Mouse (Mus musculus) forebrain, embryonic 13.5 days (tissue): ENCODE data around the gene Grid1. TPM values are rescaled to one million over a fixed set of nuclear protein-coding genes. Genes with fewer than 3 reads are reported as not detected.
A peak's percentile ranks its signal among the peaks of the same experiment; 100 is the strongest.

Experiments used
- ATAC-seq: fragments of 200-750 bp; cut with Nextera tagmentation; 2 replicates; pipeline ENCODE4 v1.8.0; 2017
- H3K27ac ChIP-seq: fragments of 300-500 bp; sonication (generic); 2 replicates; pipeline ENCODE4 v1.5.1; 2015; ENCODE audit warnings: inconsistent platforms, mild to moderate bottlenecking, moderate library complexity
- H3K27me3 ChIP-seq: fragments of 300-500 bp; sonication (generic); 2 replicates; pipeline ENCODE4 v1.6.1; 2015; ENCODE audit warnings: mild to moderate bottlenecking, inconsistent platforms
- H3K36me3 ChIP-seq: fragments of 300-500 bp; sonication (generic); 2 replicates; pipeline ENCODE4 v1.6.1; 2015; ENCODE audit warnings: mild to moderate bottlenecking, inconsistent platforms; ENCODE audit not compliant: poor library complexity, severe bottlenecking
- H3K4me1 ChIP-seq: fragments of 300-500 bp; sonication (generic); 2 replicates; pipeline ENCODE4 v1.6.1; 2015; ENCODE audit warnings: inconsistent platforms
- H3K4me2 ChIP-seq: fragments of 300-500 bp; sonication (generic); 2 replicates; pipeline ENCODE4 v1.6.1; 2015; ENCODE audit warnings: inconsistent platforms, mild to moderate bottlenecking, moderate library complexity
- H3K4me3 ChIP-seq: fragments of 300-500 bp; sonication (generic); 2 replicates; pipeline ENCODE4 v1.5.1; 2015; ENCODE audit warnings: mild to moderate bottlenecking, inconsistent platforms
- H3K9ac ChIP-seq: fragments of 300-500 bp; sonication (generic); 2 replicates; pipeline ENCODE4 v1.6.1; 2015; ENCODE audit warnings: mild to moderate bottlenecking, inconsistent platforms
- H3K9me3 ChIP-seq: fragments of 300-500 bp; sonication (generic); replicated peaks from 2 replicates; pipeline ENCODE4 v1.6.1; 2016; ENCODE audit warnings: inconsistent platforms
- WGBS: fragments of 180-500 bp; shearing (Covaris S2); methylation state at CpG from one replicate; pipeline ENCODE4 v1.1.7; 2015; 5-methylcytosine and 5-hydroxymethylcytosine counted together
- polyA plus RNA-seq: library from polyadenylated mRNA; unstranded; fragments of >200 nt; fragmentation: Nextera tagmentation; extraction: Ambion mirVana; gene quantifications from 2 replicates; pipeline ENCODE4 v1.2.1, GENCODE M21; 2015

The Grid1 gene
- 1.2 and 1.7 TPM in 2 replicates for polyA plus RNA-seq

- Histone ChIP-seq H3K4me3 (peak within 1 kb of the TSS; percentile 64), H3K36me3 (no peaks in the 10 kb centered on the region), H3K9ac (peak within 1 kb of the TSS; percentile 74), H3K9me3 (no peaks in the 10 kb centered on the region), H3K4me1 (peaks cover 35% of the 10 kb centered on the region), H3K4me2 (peak within 1 kb of the TSS; percentile 86), H3K27me3 (peaks cover 87% of the 10 kb centered on the region), H3K27ac (no peak within 1 kb of the TSS)
- ATAC-seq, result peak; percentile 77
- under 1% methylated on average over 59 of the region's 96 CpGs for WGBS
Observed at GRCm38 (mm10) chr14:34819919-34820652, at the start of gene Grid1. TSS of gene Grid1 (plus strand) at chr14:34820108.

DNA sequence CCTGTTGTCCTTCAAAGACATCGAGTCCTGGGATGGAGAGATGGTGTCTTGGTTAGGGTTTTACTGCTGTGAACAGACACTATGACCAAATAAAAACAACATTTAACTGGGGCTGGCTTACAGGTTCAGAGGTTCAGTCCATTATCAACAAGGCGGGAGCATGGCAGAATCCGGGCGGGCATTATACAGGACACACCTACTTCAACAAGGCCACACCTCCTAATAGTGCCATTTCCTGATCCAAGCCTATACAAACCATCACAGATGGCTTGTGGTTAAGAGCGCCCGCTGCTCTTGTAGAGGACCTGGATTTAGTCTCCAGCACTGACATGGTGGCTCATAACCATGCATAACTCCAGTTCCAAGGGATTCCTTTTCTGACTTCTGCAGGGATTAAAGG, 49.4 kb upstream of the Grid1 start:
- Histone ChIP-seq H3K9me3 (no peaks in the 10 kb centered on the region), H3K9ac (no peak overlapping the region), H3K4me1 (peaks cover 11% of the 10 kb centered on the region), H3K4me2 (no peak overlapping the region), H3K36me3 (no peaks in the 10 kb centered on the region), H3K27me3 (peaks cover 12% of the 10 kb centered on the region; the same call in 1 of the 2 replicates), H3K4me3 (no peak overlapping the region), H3K27ac (no peak overlapping the region)
- ATAC-seq, result no peak
- 84% methylated on average over 6 of the region's 6 CpGs for WGBS

DNA sequence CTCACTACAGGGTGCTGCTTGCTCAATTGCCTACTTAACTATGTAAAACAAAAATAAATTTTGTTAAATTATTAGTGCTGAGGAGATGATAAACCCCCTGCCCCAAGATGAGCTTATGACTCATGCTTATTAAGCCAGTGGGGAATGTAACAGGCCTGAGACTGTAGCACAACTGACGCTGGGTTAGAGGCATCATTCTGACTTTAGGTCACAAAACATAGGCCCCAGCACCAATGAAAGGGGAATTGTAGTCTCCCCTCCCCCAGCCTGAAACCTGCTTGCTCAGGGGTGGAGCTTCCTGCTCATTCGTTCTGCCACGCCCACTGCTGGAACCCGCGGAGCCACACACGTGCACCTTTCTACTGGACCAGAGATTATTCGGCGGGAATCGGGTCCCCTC, 48.3 kb upstream of the Grid1 start:
- WGBS, result 35% methylated on average over 9 of the region's 9 CpGs
- no peak for ATAC-seq
- no peaks in the 10 kb centered on the region for H3K9me3 ChIP-seq
- H3K36me3 ChIP-seq, result no peaks in the 10 kb centered on the region
- H3K4me1 ChIP-seq, result peaks cover 11% of the 10 kb centered on the region
- no peak overlapping the region for H3K9ac ChIP-seq
- no peak overlapping the region for H3K4me3 ChIP-seq
- no peak overlapping the region for H3K4me2 ChIP-seq
- H3K27ac ChIP-seq, result no peak overlapping the region
- peaks cover 12% of the 10 kb centered on the region; the same call in 1 of the 2 replicates for H3K27me3 ChIP-seq

DNA sequence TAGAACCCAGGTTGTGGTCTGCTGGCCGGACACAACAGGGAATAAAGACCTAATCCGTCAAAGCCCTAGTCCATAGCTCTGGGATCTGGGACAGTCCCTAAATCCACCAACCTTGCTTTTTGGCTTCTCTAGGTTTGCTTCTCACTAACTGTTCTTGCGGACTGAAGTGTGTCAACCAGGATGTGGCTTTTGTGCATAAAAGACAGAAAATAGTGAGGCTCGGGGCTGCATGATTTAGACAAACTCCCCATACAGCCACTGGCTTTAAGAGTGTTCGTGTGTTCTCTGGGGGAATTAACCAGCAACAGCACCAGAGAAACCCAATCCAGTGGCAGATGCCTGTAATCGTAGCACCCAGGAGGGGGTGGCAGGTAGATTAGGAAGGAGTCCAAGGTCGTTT, 47.8 kb upstream of the Grid1 start:
- H3K27me3 ChIP-seq, result peaks cover 12% of the 10 kb centered on the region; the same call in 1 of the 2 replicates
- no peaks in the 10 kb centered on the region for H3K36me3 ChIP-seq
- no peak overlapping the region for H3K9ac ChIP-seq
- H3K4me2 ChIP-seq, result no peak overlapping the region
- 51% methylated on average over 7 of the region's 7 CpGs for WGBS
- ATAC-seq, result no peak
- H3K27ac ChIP-seq, result no peak overlapping the region
- H3K4me3 ChIP-seq, result no peak overlapping the region
- no peaks in the 10 kb centered on the region for H3K9me3 ChIP-seq
- H3K4me1 ChIP-seq, result peaks cover 11% of the 10 kb centered on the region

DNA sequence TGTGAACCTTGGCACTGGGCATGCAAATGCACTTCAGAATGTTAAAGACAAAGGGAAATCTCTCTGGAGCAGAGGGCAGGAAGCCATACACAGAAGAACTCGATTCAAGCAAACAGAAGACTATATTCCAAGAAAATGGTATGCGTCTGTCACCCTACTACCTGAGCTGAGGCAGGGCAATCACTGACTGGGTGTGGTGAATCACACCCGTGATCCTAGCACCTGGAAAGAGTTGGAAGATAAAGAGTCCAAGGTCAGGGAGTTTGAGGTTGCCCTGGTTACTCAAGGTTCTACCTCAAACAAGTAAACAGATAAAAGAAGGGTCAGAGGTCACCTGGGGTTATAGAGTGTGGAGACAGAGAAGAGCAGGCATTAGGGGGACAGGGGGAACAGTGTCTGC, 46.2 kb upstream of the Grid1 start:
- peaks cover 12% of the 10 kb centered on the region; the same call in 1 of the 2 replicates for H3K27me3 ChIP-seq
- no peak overlapping the region for H3K4me2 ChIP-seq
- no peaks in the 10 kb centered on the region for H3K9me3 ChIP-seq
- no peak overlapping the region for H3K27ac ChIP-seq
- WGBS, result 87% methylated on average over 3 of the region's 3 CpGs
- H3K36me3 ChIP-seq, result no peaks in the 10 kb centered on the region
- peaks cover 11% of the 10 kb centered on the region for H3K4me1 ChIP-seq
- no peak overlapping the region for H3K9ac ChIP-seq
- no peak overlapping the region for H3K4me3 ChIP-seq
- no peak for ATAC-seq

DNA sequence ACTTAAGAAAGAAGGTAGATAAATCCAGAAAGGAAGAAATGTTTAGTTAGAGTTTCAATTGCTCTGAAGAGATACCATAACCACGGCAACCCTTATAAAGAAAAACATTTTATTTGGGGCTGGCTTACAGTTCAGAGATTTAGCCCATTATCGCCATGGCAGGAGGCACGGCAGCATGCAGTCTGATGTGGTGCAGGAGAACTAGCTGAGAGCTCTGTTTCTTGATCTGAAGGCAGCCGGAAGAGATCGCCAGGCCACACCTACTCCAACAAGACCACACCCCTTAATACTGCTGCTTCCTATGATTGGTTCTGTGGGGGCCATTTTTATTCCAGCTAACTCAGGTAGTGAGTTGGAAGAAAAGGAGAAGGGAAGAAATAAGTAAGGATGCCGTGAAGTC, 45.7 kb upstream of the Grid1 start:
- no peaks in the 10 kb centered on the region for H3K36me3 ChIP-seq
- H3K9me3 ChIP-seq, result no peaks in the 10 kb centered on the region
- no peak overlapping the region for H3K4me2 ChIP-seq
- H3K9ac ChIP-seq, result no peak overlapping the region
- H3K27me3 ChIP-seq, result peaks cover 12% of the 10 kb centered on the region; the same call in 1 of the 2 replicates
- 83% methylated on average over 6 of the region's 6 CpGs for WGBS
- peaks cover 6% of the 10 kb centered on the region for H3K4me1 ChIP-seq
- H3K4me3 ChIP-seq, result no peak overlapping the region
- no peak for ATAC-seq
- H3K27ac ChIP-seq, result no peak overlapping the region

DNA sequence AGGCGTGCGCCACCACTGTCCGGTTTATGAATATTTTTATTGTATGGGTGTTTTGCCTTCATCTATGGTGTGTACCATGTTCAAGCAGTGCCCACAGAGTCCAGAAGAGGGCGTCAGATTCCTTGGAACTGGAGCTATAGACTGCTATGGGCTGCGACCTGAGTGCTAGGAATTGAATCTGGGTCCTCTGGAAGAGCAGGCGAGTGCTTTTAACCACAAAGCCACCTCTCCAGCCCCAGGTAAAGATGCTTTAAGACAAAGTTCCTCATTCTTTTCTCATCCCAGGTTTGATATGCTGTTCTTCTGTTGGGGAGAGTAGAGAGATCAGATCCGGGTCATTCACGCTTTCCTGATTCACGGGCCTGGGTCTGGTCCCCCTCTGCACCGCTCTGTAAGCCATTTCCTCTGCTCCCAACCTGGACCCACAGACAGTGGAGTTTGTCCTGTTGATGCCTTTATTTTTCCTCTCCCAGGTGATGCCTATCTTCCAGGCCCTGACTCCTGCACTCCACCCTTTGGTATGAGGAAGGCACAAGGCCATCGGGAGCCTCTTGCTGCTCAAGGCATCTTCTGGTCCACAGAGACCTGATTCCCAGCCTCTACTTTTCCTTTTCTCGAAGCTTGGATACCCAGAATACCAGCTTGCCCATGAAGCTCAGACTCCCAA, 43.1 kb upstream of the Grid1 start:
- Histone ChIP-seq H3K4me3 (no peak overlapping the region), H3K27ac (no peak overlapping the region), H3K9me3 (no peaks in the 10 kb centered on the region), H3K9ac (no peak overlapping the region), H3K27me3 (no peaks in the 10 kb centered on the region), H3K4me2 (no peak overlapping the region), H3K4me1 (no peaks in the 10 kb centered on the region), H3K36me3 (no peaks in the 10 kb centered on the region)
- WGBS, result 90% methylated on average over 12 of the region's 12 CpGs
- ATAC-seq, result no peak

DNA sequence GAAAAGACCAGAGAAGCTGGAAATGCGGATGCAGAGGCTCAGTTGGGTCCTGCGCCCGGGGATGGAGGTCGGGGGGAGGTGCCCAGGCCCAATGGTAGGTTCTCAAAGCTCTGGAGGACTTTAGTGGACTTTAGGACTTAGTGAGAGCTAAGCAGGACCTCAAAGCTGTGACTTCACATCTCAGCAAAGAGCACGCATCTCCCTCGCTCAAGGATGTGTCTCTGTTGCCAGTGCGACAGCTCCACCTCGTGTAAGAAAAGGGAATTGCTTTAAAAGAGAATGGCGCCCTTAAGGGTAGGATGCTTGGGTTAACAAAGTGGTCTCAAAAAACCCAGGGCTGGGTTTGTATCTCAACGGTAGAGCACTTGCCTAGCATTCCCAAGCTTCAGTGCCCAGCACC, 42.1 kb upstream of the Grid1 start:
- no peak overlapping the region for H3K4me2 ChIP-seq
- H3K4me3 ChIP-seq, result no peak overlapping the region
- no peaks in the 10 kb centered on the region for H3K9me3 ChIP-seq
- 17% methylated on average over 10 of the region's 10 CpGs for WGBS
- no peaks in the 10 kb centered on the region for H3K27me3 ChIP-seq
- H3K9ac ChIP-seq, result no peak overlapping the region
- no peaks in the 10 kb centered on the region for H3K4me1 ChIP-seq
- no peak overlapping the region for H3K27ac ChIP-seq
- no peaks in the 10 kb centered on the region for H3K36me3 ChIP-seq
- ATAC-seq, result peak; percentile 74

DNA sequence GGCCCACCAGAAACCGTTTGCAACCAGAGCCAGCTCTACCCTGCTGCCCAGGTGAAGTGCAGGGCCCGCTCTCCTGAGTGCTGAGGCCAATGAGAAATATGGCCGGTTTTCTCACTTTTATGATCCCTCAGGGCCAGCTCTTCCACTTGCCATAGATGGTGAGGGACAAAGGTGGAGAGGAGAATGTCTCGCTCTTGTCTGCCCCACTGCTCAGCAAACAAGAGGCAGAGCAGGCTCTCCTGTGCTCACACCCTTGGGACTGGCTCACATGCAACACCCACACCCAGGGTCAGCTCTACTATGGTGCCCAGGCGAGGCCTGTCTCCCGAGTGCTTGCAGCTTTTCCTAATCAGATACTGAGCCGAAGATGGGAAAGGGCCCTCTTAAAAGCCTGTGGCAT, 41.1 kb upstream of the Grid1 start:
- Histone ChIP-seq H3K4me1 (no peaks in the 10 kb centered on the region), H3K9me3 (no peaks in the 10 kb centered on the region), H3K4me2 (no peak overlapping the region), H3K27ac (no peak overlapping the region), H3K27me3 (no peaks in the 10 kb centered on the region), H3K36me3 (no peaks in the 10 kb centered on the region), H3K4me3 (no peak overlapping the region), H3K9ac (no peak overlapping the region)
- 88% methylated on average over 7 of the region's 7 CpGs for WGBS
- ATAC-seq, result no peak

DNA sequence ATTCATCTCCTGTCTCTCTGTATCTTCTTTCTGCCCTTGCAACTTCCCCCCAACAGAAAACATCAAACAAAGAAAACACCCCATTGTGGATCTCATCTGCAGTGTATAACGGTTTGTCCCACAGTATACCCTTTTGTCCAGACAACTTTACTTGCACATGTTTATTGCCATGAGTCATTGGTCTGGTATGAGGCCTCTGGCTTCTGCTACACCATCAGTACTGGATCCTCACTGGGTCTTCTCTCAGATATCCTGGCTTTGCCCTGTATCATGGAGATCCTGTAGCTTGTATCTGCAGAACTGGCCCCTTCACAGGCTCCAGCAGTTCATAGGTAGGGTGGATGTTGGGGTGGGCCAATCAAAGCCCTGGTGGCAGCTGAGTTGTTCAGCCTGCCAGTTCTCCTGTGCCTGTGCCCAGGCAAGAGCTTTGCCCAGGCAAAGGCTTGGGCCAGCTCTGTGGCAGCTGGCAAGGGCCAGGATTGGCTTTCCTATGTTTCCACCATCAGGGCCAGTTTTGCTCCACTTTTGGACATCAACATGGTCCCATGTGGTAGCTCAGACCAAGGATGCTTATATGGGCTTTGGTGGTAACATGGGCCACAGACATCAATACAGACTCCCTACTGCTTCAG, 26.4 kb upstream of the Grid1 start:
- WGBS, result 77% methylated on average over 1 of the region's 1 CpGs
- Histone ChIP-seq H3K36me3 (no peaks in the 10 kb centered on the region), H3K9me3 (no peaks in the 10 kb centered on the region), H3K9ac (no peak overlapping the region), H3K4me1 (no peaks in the 10 kb centered on the region), H3K27me3 (no peaks in the 10 kb centered on the region), H3K27ac (no peak overlapping the region), H3K4me3 (no peak overlapping the region), H3K4me2 (no peak overlapping the region)
- no peak for ATAC-seq

- H3K36me3 ChIP-seq, result no peaks in the 10 kb centered on the region
- peak; percentile 93 for ATAC-seq
- H3K4me2 ChIP-seq, result peak overlapping the region; percentile 43
- no peak overlapping the region for H3K27ac ChIP-seq
- H3K27me3 ChIP-seq, result peaks cover 28% of the 10 kb centered on the region
- no peaks in the 10 kb centered on the region for H3K9me3 ChIP-seq
- H3K4me3 ChIP-seq, result peak overlapping the region; percentile 12; the same call in 1 of the 2 replicates
- H3K4me1 ChIP-seq, result no peaks in the 10 kb centered on the region
- 18% methylated on average over 16 of the region's 16 CpGs for WGBS
- no peak overlapping the region for H3K9ac ChIP-seq
Observed at GRCm38 (mm10) chr14:34810763-34811489, 9.0 kb upstream of the Grid1 start.

- Histone ChIP-seq H3K27ac (no peak overlapping the region), H3K36me3 (no peaks in the 10 kb centered on the region), H3K9me3 (no peaks in the 10 kb centered on the region), H3K4me3 (no peak overlapping the region), H3K4me2 (peak overlapping the region; percentile 43; the same call in 1 of the 2 replicates), H3K4me1 (no peaks in the 10 kb centered on the region), H3K27me3 (peaks cover 33% of the 10 kb centered on the region), H3K9ac (no peak overlapping the region)
- WGBS, result 67% methylated on average over 10 of the region's 10 CpGs
- 0 out of 2 replicates have a peak, but pooled peaks have one; percentile 22 for ATAC-seq
Observed at GRCm38 (mm10) chr14:34811490-34811808, 8.5 kb upstream of the Grid1 start.
